Mouse (Mus musculus) olfactory bulb, adult 2 months (tissue): ENCODE results near the gene Zbp1. TPM values are rescaled to one million over a fixed set of nuclear protein-coding genes. Genes with fewer than 3 reads are reported as not detected.

Experiments
- H3K27ac ChIP-seq: fragments of 200-500 bp; 2 replicates; pipeline ENCODE4 v1.5.1; 2012; ENCODE audit warnings: low read depth, low read length; ENCODE audit not compliant: insufficient read depth
- H3K4me1 ChIP-seq: fragments of 200-500 bp; 2 replicates; pipeline ENCODE4 v1.6.1; 2012; ENCODE audit warnings: low read length; ENCODE audit not compliant: control insufficient read depth, insufficient read depth
- H3K4me3 ChIP-seq: fragments of 200-500 bp; 2 replicates; pipeline ENCODE4 v1.5.1; 2012; ENCODE audit warnings: mild to moderate bottlenecking, low read depth, low read length, moderate library complexity; ENCODE audit not compliant: insufficient read depth
- CTCF ChIP-seq: fragments of 200-500 bp; IDR thresholded peaks from 2 replicates; pipeline ENCODE4 v1.5.1; 2012; ENCODE audit warnings: low read depth, mild to moderate bottlenecking, low read length, moderate library complexity; ENCODE audit not compliant: insufficient read depth
- POLR2A ChIP-seq: fragments of 200-500 bp; IDR thresholded peaks from 2 replicates; pipeline ENCODE4 v1.6.1; 2012; ENCODE audit warnings: mild to moderate bottlenecking, low read depth, low read length, moderate library complexity; ENCODE audit not compliant: insufficient read depth
- WGBS: fragments of 180-500 bp; shearing (Covaris S2); methylation state at CpG from one replicate; pipeline ENCODE4 v1.1.7; 2018; 5-methylcytosine and 5-hydroxymethylcytosine counted together
- polyA plus RNA-seq: library from polyadenylated mRNA; stranded (reverse); fragments of >200 nt; gene quantifications from 2 replicates; pipeline ENCODE4 v1.2.4, GENCODE M21; 2012; ENCODE audit warnings: low replicate concordance; ENCODE audit not compliant: missing spikeins, insufficient read depth, insufficient read length

Zbp1 gene
- polyA plus RNA-seq, 1 experiment: not detected

GRCm38 (mm10) chr2:173157871-173158270 lies 60.9 kb downstream of the Zbp1 start:
- 98% methylated on average over 4 of the region's 4 CpGs for WGBS
- H3K4me3 ChIP-seq: no peak overlapping the region
- H3K4me1 ChIP-seq: no peaks in the 10 kb centered on the region
- TF ChIP-seq CTCF (no peak), POLR2A (no peak)
- no peak overlapping the region for H3K27ac ChIP-seq

GRCm38 (mm10) chr2:173157376-173157775 lies 61.3 kb downstream of the Zbp1 start:
- H3K4me3 ChIP-seq: no peak overlapping the region
- no peaks in the 10 kb centered on the region for H3K4me1 ChIP-seq
- TF ChIP-seq POLR2A (no peak), CTCF (no peak)
- H3K27ac ChIP-seq: no peak overlapping the region
- 78% methylated on average over 4 of the region's 4 CpGs for WGBS

DNA sequence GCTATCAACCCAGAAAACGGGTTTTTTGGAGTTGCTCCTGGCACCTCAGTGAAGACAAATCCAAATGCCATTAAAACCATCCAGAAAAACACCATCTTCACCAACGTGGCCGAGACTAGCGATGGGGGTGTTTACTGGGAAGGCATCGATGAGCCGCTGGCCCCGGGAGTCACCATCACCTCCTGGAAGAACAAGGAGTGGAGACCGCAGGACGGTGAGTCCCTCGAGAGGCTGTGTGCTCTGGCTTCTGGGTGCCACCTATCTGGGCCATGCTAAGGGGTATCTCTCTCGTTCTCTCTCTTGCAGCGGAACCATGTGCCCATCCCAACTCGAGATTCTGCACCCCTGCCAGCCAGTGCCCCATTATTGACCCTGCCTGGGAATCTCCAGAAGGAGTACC lies 61.8 kb downstream of the Zbp1 start:
- Histone ChIP-seq H3K27ac (no peak overlapping the region), H3K4me1 (no peaks in the 10 kb centered on the region), H3K4me3 (no peak overlapping the region)
- TF ChIP-seq POLR2A (no peak), CTCF (no peak)
- 88% methylated on average over 13 of the region's 13 CpGs for WGBS

Other genes with a start within 250 kb of the Zbp1 start
- gene Spo11, start 241.2 kb downstream of the Zbp1 start, polyA plus RNA-seq: not detected in 2 replicates
- gene Rae1, start 218.8 kb downstream of the Zbp1 start, polyA plus RNA-seq: not detected in 2 replicates
- gene Rbm38, start 198.4 kb downstream of the Zbp1 start, polyA plus RNA-seq: not detected in 2 replicates
- gene Ctcfl, start 99.4 kb downstream of the Zbp1 start, polyA plus RNA-seq: not detected in 2 replicates
- not detected in 2 replicates for gene Pck1, start 65.9 kb downstream of the Zbp1 start, polyA plus RNA-seq
- gene Pmepa1, start 57.6 kb upstream of the Zbp1 start, polyA plus RNA-seq: not detected in 2 replicates